Mouse (Mus musculus): Measurements from ENCODE around the gene Rnf222. TPM values are rescaled to one million over a fixed set of nuclear protein-coding genes. Genes with fewer than 3 reads are reported as not detected.
A peak's percentile ranks its signal among the peaks of the same experiment; 100 is the strongest.

The Rnf222 gene
- polyA plus RNA-seq (2012; rRNA removed) (0.08 and 0.09 TPM in 2 replicates), polyA plus RNA-seq (2014; fragmentation: Nextera tagmentation; extraction: Ambion mirVana) (0.10 TPM in 1 of 2 replicates, not detected in the other)

- DNase-seq (ENCODE audit: low read depth in 3 of 3, low spot score in 3 of 3) (no peak), ATAC-seq (ENCODE audit: insufficient read depth) (no peak)
- no peak within 1 kb of the TSS for H3K27ac ChIP-seq
- no peak within 1 kb of the TSS for H3K4me3 ChIP-seq (ENCODE audit: insufficient read depth in 1 of 2, low read depth in 2 of 2, low read length in 2 of 2)
- WGBS (ENCODE audit: insufficient replicate concordance): 40% methylated on average over 6 of the region's 6 CpGs
- H3K36me3 ChIP-seq (replicated peaks; ENCODE audit: control insufficient read depth, insufficient read depth, low read depth): no peaks in the 10 kb centered on the region
- H3K27me3 ChIP-seq (ENCODE audit: control insufficient read depth, insufficient read depth, low read length): no peaks in the 10 kb centered on the region
- H3K9ac ChIP-seq (replicated peaks): no peak within 1 kb of the TSS
- H3K9me3 ChIP-seq (ENCODE audit: control insufficient read depth, low read length): no peaks in the 10 kb centered on the region
- H3K4me1 ChIP-seq (replicated peaks; ENCODE audit: control insufficient read depth in 2 of 2, insufficient read depth in 2 of 2, low read length in 1 of 2): peaks cover 19 to 30% of the 10 kb centered on the region in 2 experiments
- H3K4me2 ChIP-seq (ENCODE audit: low read depth): no peak within 1 kb of the TSS
- no peak for TF ChIP-seq EP300 (IDR thresholded peaks at IDR 0.05; ENCODE audit: low read depth)
- TF ChIP-seq CTCF (IDR thresholded peaks at IDR 0.05; ENCODE audit: low read depth): no peak
Observed at GRCm38 (mm10) chr11:68888253-68888652, at the start of gene Rnf222. Gene Rnf222 (plus strand): TSS chr11:68888553.

DNA sequence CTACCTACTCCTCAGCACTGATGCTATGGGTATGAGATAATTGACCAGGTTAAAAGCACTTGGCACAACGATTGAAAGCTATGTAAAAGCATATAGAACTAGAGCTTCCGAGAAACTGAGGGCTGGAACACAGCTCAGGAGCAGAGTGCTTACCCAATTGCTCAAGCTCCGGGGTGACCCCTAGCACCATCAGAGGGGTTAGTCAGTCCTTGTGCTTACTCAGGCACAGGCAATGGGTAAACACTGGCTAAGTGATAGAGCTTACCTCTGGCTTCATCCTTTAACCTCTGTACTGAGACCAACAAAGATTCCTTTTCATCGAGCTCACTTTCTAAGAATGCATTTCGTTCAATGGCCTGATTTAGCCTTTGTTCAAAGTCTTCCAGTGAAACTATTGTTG lies 48.7 kb upstream of the Rnf222 start:
- 81% methylated on average over 5 of the region's 5 CpGs for WGBS (ENCODE audit: insufficient replicate concordance)
- ATAC-seq (ENCODE audit: insufficient read depth) (no peak), DNase-seq (ENCODE audit: low read depth in 3 of 3, low spot score in 3 of 3) (no peak)
- Histone ChIP-seq H3K4me1 (replicated peaks; ENCODE audit: control insufficient read depth in 2 of 2, insufficient read depth in 2 of 2, low read length in 1 of 2) (no peaks in the 10 kb centered on the region), H3K4me2 (ENCODE audit: low read depth) (no peak overlapping the region), H3K4me3 (ENCODE audit: insufficient read depth in 1 of 2, low read depth in 2 of 2, low read length in 2 of 2) (no peak overlapping the region), H3K36me3 (replicated peaks; ENCODE audit: control insufficient read depth, insufficient read depth, low read depth) (peaks cover 53% of the 10 kb centered on the region), H3K9ac (replicated peaks) (no peak overlapping the region), H3K27ac (no peak overlapping the region), H3K27me3 (ENCODE audit: control insufficient read depth, insufficient read depth, low read length) (no peaks in the 10 kb centered on the region), H3K9me3 (ENCODE audit: control insufficient read depth, low read length) (no peaks in the 10 kb centered on the region)
- TF ChIP-seq CTCF (IDR thresholded peaks at IDR 0.05; ENCODE audit: low read depth) (no peak), EP300 (IDR thresholded peaks at IDR 0.05; ENCODE audit: low read depth) (no peak)

- 77% methylated on average over 7 of the region's 7 CpGs for WGBS (ENCODE audit: insufficient replicate concordance)
- Histone ChIP-seq H3K4me2 (ENCODE audit: low read depth) (peak overlapping the region; percentile 84), H3K4me1 (replicated peaks; ENCODE audit: control insufficient read depth in 2 of 2, insufficient read depth in 2 of 2, low read length in 1 of 2) (peaks cover 21 to 26% of the 10 kb centered on the region in 2 experiments), H3K36me3 (replicated peaks; ENCODE audit: control insufficient read depth, insufficient read depth, low read depth) (peaks cover 2% of the 10 kb centered on the region; the same call in 1 of the 2 replicates), H3K27me3 (ENCODE audit: control insufficient read depth, insufficient read depth, low read length) (no peaks in the 10 kb centered on the region), H3K9ac (replicated peaks) (peak overlapping the region; percentile 13), H3K4me3 (ENCODE audit: insufficient read depth in 1 of 2, low read depth in 2 of 2, low read length in 2 of 2) (peak overlapping the region; percentile 7 to 90; a peak in 1 of 4 replicates), H3K9me3 (ENCODE audit: control insufficient read depth, low read length) (no peaks in the 10 kb centered on the region), H3K27ac (no peak overlapping the region)
- ATAC-seq (ENCODE audit: insufficient read depth) (no peak), DNase-seq (ENCODE audit: low read depth in 3 of 3, low spot score in 3 of 3) (no peak)
- TF ChIP-seq EP300 (IDR thresholded peaks at IDR 0.05; ENCODE audit: low read depth): no peak
- TF ChIP-seq CTCF (IDR thresholded peaks at IDR 0.05; ENCODE audit: low read depth): no peak
Observed at GRCm38 (mm10) chr11:68850862-68851261, 37.5 kb upstream of the Rnf222 start.

DNA sequence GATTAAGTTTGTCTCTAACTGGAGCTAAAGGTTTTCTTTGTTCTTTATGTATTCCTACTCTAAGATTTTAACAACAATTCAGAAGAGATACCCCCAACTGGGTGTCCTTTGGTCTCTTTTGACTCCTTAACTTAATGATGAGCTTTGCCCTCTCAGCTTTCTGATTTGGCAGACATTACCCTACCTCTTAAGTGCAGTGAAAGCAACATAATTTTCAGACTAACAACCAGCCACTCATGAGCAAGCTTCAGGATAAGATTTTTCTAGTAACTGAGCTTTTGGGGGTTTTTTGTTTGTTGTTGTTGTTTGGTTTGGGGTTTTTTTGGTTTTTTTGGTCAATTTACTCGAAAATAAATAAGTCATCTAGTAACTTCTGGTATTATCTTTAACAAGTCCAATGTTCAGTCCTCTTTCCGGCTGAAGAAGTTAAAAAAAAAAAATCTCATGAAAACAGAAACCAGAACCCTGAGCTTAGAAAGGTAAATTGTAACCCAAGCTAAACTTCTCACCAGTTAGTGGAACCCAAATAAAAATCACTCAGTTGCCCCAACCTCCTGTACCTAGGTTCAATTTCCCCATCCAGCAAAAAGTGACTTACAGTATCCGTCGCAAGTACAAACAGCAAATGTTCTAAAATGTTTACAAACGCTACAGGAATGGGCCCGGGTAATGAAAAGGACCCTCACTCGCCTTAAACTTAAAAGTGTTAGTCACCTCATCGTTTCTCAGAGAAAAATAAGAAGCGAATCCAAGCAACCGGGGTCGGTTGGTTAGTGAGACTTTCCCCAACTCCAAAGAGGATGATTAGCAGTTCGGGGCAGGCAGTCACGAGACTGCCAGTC lies 36.5 kb upstream of the Rnf222 start:
- Histone ChIP-seq H3K9ac (replicated peaks) (peak overlapping the region; percentile 97), H3K36me3 (replicated peaks; ENCODE audit: control insufficient read depth, insufficient read depth, low read depth) (peaks cover 2% of the 10 kb centered on the region; the same call in 1 of the 2 replicates), H3K4me1 (replicated peaks; ENCODE audit: control insufficient read depth in 2 of 2, insufficient read depth in 2 of 2, low read length in 1 of 2) (peaks cover 25 to 35% of the 10 kb centered on the region in 2 experiments), H3K27me3 (ENCODE audit: control insufficient read depth, insufficient read depth, low read length) (no peaks in the 10 kb centered on the region), H3K9me3 (ENCODE audit: control insufficient read depth, low read length) (no peaks in the 10 kb centered on the region), H3K4me2 (ENCODE audit: low read depth) (peak overlapping the region; percentile 84), H3K4me3 (ENCODE audit: insufficient read depth in 1 of 2, low read depth in 2 of 2, low read length in 2 of 2) (peak overlapping the region; percentile 72 to 90), H3K27ac (peak overlapping the region; percentile 96)
- ATAC-seq (ENCODE audit: insufficient read depth) (no peak), DNase-seq (ENCODE audit: low read depth in 3 of 3, low spot score in 3 of 3) (no peak)
- TF ChIP-seq EP300 (IDR thresholded peaks at IDR 0.05; ENCODE audit: low read depth) (no peak), CTCF (IDR thresholded peaks at IDR 0.05; ENCODE audit: low read depth) (no peak)
- 2% methylated on average over 13 of the region's 13 CpGs for WGBS (ENCODE audit: insufficient replicate concordance)

DNA sequence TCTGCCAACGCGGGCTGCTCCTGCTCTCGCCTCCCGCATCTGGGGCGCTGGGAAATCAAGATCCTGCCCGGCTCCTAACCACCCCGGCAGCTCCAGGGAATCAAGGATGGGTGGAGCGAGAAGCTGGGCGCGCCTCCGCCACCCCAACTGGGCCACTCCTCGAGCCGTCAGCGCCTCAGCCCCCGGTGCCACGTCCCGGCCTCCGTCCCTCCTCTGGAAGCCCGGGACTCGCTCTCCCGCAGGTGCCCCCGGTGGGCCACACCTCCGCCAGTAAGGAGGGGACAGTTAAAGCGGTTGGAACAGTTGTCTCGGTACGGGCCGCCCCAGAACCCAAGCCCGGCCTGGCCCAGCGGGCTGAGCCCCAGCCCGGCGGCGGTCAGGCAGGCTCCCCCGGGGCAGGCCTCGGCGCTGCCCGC lies 35.9 kb upstream of the Rnf222 start:
- Histone ChIP-seq H3K9me3 (ENCODE audit: control insufficient read depth, low read length) (no peaks in the 10 kb centered on the region), H3K27ac (peak overlapping the region; percentile 96), H3K27me3 (ENCODE audit: control insufficient read depth, insufficient read depth, low read length) (no peaks in the 10 kb centered on the region), H3K36me3 (replicated peaks; ENCODE audit: control insufficient read depth, insufficient read depth, low read depth) (peaks cover 2% of the 10 kb centered on the region; the same call in 1 of the 2 replicates), H3K4me3 (ENCODE audit: insufficient read depth in 1 of 2, low read depth in 2 of 2, low read length in 2 of 2) (peak overlapping the region; percentile 72 to 90), H3K4me2 (ENCODE audit: low read depth) (peak overlapping the region; percentile 84), H3K4me1 (replicated peaks; ENCODE audit: control insufficient read depth in 2 of 2, insufficient read depth in 2 of 2, low read length in 1 of 2) (peaks cover 25 to 35% of the 10 kb centered on the region in 2 experiments), H3K9ac (replicated peaks) (peak overlapping the region; percentile 97)
- ATAC-seq (ENCODE audit: insufficient read depth) (peak; percentile 83), DNase-seq (ENCODE audit: low read depth in 3 of 3, low spot score in 3 of 3) (peak; percentile 62 to 75 (median 68))
- TF ChIP-seq EP300 (IDR thresholded peaks at IDR 0.05; ENCODE audit: low read depth) (no peak), CTCF (IDR thresholded peaks at IDR 0.05; ENCODE audit: low read depth) (no peak)
- whole genome bisulfite sequencing (ENCODE audit: insufficient replicate concordance): 0% methylated on average over 36 of the region's 36 CpGs
